Mouse (Mus musculus): ENCODE results near the gene Chst15. TPM values are rescaled to one million over a fixed set of nuclear protein-coding genes. Genes with fewer than 3 reads are reported as not detected.

Chst15 gene
- polyA plus RNA-seq (2016; fragmentation: Nextera tagmentation; extraction: Ambion mirVana), result 21.2 and 23.8 TPM in 2 replicates

GRCm38 (mm10) chr7:132317036-132317541 lies at the start of gene Chst15:
Chst15 (minus strand) TSS chr7:132317228.
- peak; percentile 26 for ATAC-seq (ENCODE audit: insufficient number of reproducible peaks, insufficient read depth, low FRiP score, low TSS enrichment, low read depth)
- Histone ChIP-seq H3K9ac (replicated peaks) (peak within 1 kb of the TSS; percentile 86), H3K9me3 (no peaks in the 10 kb centered on the region), H3K27me3 (peaks cover 19% of the 10 kb centered on the region; the same call in 1 of the 2 replicates), H3K36me3 (no peaks in the 10 kb centered on the region), H3K4me3 (replicated peaks) (peak within 1 kb of the TSS; percentile 79), H3K27ac (peak within 1 kb of the TSS; percentile 87), H3K4me1 (replicated peaks) (peaks cover 40% of the 10 kb centered on the region), H3K4me2 (peak within 1 kb of the TSS; percentile 96)
- WGBS, result under 1% methylated on average over 34 of the region's 34 CpGs

- H3K9me3 ChIP-seq, result no peaks in the 10 kb centered on the region
- no peak overlapping the region for H3K4me2 ChIP-seq
- peaks cover 14% of the 10 kb centered on the region for H3K4me1 ChIP-seq (replicated peaks)
- H3K27ac ChIP-seq, result no peak overlapping the region
- ATAC-seq (ENCODE audit: insufficient number of reproducible peaks, insufficient read depth, low FRiP score, low TSS enrichment, low read depth), result no peak
- no peak overlapping the region for H3K9ac ChIP-seq (replicated peaks)
- no peak overlapping the region for H3K4me3 ChIP-seq (replicated peaks)
- H3K27me3 ChIP-seq, result no peaks in the 10 kb centered on the region; the same call in 1 of the 2 replicates
- 83% methylated on average over 5 of the region's 5 CpGs for WGBS
- no peaks in the 10 kb centered on the region for H3K36me3 ChIP-seq
Observed at GRCm38 (mm10) chr7:132365703-132366384, 48.8 kb upstream of the Chst15 start.

GRCm38 (mm10) chr7:132365111-132365510 lies 48.1 kb upstream of the Chst15 start:
- no peak overlapping the region for H3K27ac ChIP-seq
- 82% methylated on average over 5 of the region's 5 CpGs for WGBS
- no peak overlapping the region for H3K4me3 ChIP-seq (replicated peaks)
- peaks cover 14% of the 10 kb centered on the region for H3K4me1 ChIP-seq (replicated peaks)
- H3K9ac ChIP-seq (replicated peaks), result no peak overlapping the region
- ATAC-seq (ENCODE audit: insufficient number of reproducible peaks, insufficient read depth, low FRiP score, low TSS enrichment, low read depth), result no peak
- H3K4me2 ChIP-seq, result no peak overlapping the region
- no peaks in the 10 kb centered on the region; the same call in 1 of the 2 replicates for H3K27me3 ChIP-seq
- no peaks in the 10 kb centered on the region for H3K36me3 ChIP-seq
- H3K9me3 ChIP-seq, result no peaks in the 10 kb centered on the region

- H3K4me2 ChIP-seq, result no peak overlapping the region
- no peak overlapping the region for H3K9ac ChIP-seq (replicated peaks)
- H3K27ac ChIP-seq, result no peak overlapping the region
- no peaks in the 10 kb centered on the region for H3K36me3 ChIP-seq
- no peak for ATAC-seq (ENCODE audit: insufficient number of reproducible peaks, insufficient read depth, low FRiP score, low TSS enrichment, low read depth)
- H3K9me3 ChIP-seq, result no peaks in the 10 kb centered on the region
- peaks cover 14% of the 10 kb centered on the region for H3K4me1 ChIP-seq (replicated peaks)
- no peak overlapping the region for H3K4me3 ChIP-seq (replicated peaks)
- 55% methylated on average over 5 of the region's 5 CpGs for WGBS
- no peaks in the 10 kb centered on the region; the same call in 1 of the 2 replicates for H3K27me3 ChIP-seq
Observed at GRCm38 (mm10) chr7:132364506-132364905, 47.5 kb upstream of the Chst15 start.

- ATAC-seq (ENCODE audit: insufficient number of reproducible peaks, insufficient read depth, low FRiP score, low TSS enrichment, low read depth), result no peak
- Histone ChIP-seq H3K4me2 (no peak overlapping the region), H3K4me1 (replicated peaks) (peaks cover 16% of the 10 kb centered on the region), H3K36me3 (no peaks in the 10 kb centered on the region), H3K4me3 (replicated peaks) (no peak overlapping the region), H3K9me3 (no peaks in the 10 kb centered on the region), H3K27ac (no peak overlapping the region), H3K27me3 (peaks cover 4% of the 10 kb centered on the region), H3K9ac (replicated peaks) (no peak overlapping the region)
- 76% methylated on average over 4 of the region's 4 CpGs for WGBS
Observed at GRCm38 (mm10) chr7:132360336-132360735, 43.3 kb upstream of the Chst15 start.

GRCm38 (mm10) chr7:132358709-132359108 lies 41.7 kb upstream of the Chst15 start:
- no peak overlapping the region for H3K4me3 ChIP-seq (replicated peaks)
- H3K4me2 ChIP-seq, result no peak overlapping the region
- peaks cover 16% of the 10 kb centered on the region for H3K4me1 ChIP-seq (replicated peaks)
- H3K9ac ChIP-seq (replicated peaks), result no peak overlapping the region
- peaks cover 4% of the 10 kb centered on the region for H3K27me3 ChIP-seq
- WGBS, result 47% methylated on average over 4 of the region's 4 CpGs
- H3K36me3 ChIP-seq, result no peaks in the 10 kb centered on the region
- no peak for ATAC-seq (ENCODE audit: insufficient number of reproducible peaks, insufficient read depth, low FRiP score, low TSS enrichment, low read depth)
- no peaks in the 10 kb centered on the region for H3K9me3 ChIP-seq
- H3K27ac ChIP-seq, result no peak overlapping the region

- Histone ChIP-seq H3K9me3 (no peaks in the 10 kb centered on the region), H3K4me3 (replicated peaks) (no peak overlapping the region), H3K4me1 (replicated peaks) (peaks cover 16% of the 10 kb centered on the region), H3K27ac (no peak overlapping the region), H3K9ac (replicated peaks) (no peak overlapping the region), H3K4me2 (no peak overlapping the region), H3K27me3 (peaks cover 6% of the 10 kb centered on the region), H3K36me3 (no peaks in the 10 kb centered on the region)
- WGBS, result 39% methylated on average over 3 of the region's 3 CpGs
- no peak for ATAC-seq (ENCODE audit: insufficient number of reproducible peaks, insufficient read depth, low FRiP score, low TSS enrichment, low read depth)
Observed at GRCm38 (mm10) chr7:132358250-132358649, 41.2 kb upstream of the Chst15 start.

- H3K9ac ChIP-seq (replicated peaks), result no peak overlapping the region
- no peaks in the 10 kb centered on the region for H3K36me3 ChIP-seq
- H3K27ac ChIP-seq, result no peak overlapping the region
- H3K27me3 ChIP-seq, result peaks cover 6% of the 10 kb centered on the region
- H3K9me3 ChIP-seq, result no peaks in the 10 kb centered on the region
- WGBS, result 81% methylated on average over 3 of the region's 3 CpGs
- no peak for ATAC-seq (ENCODE audit: insufficient number of reproducible peaks, insufficient read depth, low FRiP score, low TSS enrichment, low read depth)
- no peak overlapping the region for H3K4me3 ChIP-seq (replicated peaks)
- peaks cover 16% of the 10 kb centered on the region for H3K4me1 ChIP-seq (replicated peaks)
- H3K4me2 ChIP-seq, result no peak overlapping the region
Observed at GRCm38 (mm10) chr7:132357841-132358237, 40.8 kb upstream of the Chst15 start.

GRCm38 (mm10) chr7:132356881-132357840 lies 40.1 kb upstream of the Chst15 start:
- 0 out of 2 replicates have a peak overlapping the region, but pooled peaks have one; percentile 4 for H3K27ac ChIP-seq
- no peak overlapping the region for H3K9ac ChIP-seq (replicated peaks)
- H3K27me3 ChIP-seq, result peaks cover 6% of the 10 kb centered on the region
- ATAC-seq (ENCODE audit: insufficient number of reproducible peaks, insufficient read depth, low FRiP score, low TSS enrichment, low read depth), result no peak
- H3K36me3 ChIP-seq, result no peaks in the 10 kb centered on the region
- H3K4me3 ChIP-seq (replicated peaks), result no peak overlapping the region
- H3K4me1 ChIP-seq (replicated peaks), result peaks cover 19% of the 10 kb centered on the region
- H3K9me3 ChIP-seq, result no peaks in the 10 kb centered on the region
- no peak overlapping the region for H3K4me2 ChIP-seq
- WGBS, result 74% methylated on average over 10 of the region's 10 CpGs

- ATAC-seq (ENCODE audit: insufficient number of reproducible peaks, insufficient read depth, low FRiP score, low TSS enrichment, low read depth), result no peak
- 28% methylated on average over 8 of the region's 8 CpGs for WGBS
- Histone ChIP-seq H3K4me2 (no peak overlapping the region), H3K4me1 (replicated peaks) (peaks cover 21% of the 10 kb centered on the region), H3K4me3 (replicated peaks) (no peak overlapping the region), H3K27ac (no peak overlapping the region), H3K9ac (replicated peaks) (no peak overlapping the region), H3K9me3 (no peaks in the 10 kb centered on the region), H3K27me3 (peaks cover 6% of the 10 kb centered on the region), H3K36me3 (no peaks in the 10 kb centered on the region)
Observed at GRCm38 (mm10) chr7:132356185-132356584, 39.2 kb upstream of the Chst15 start.

- no peak overlapping the region for H3K4me2 ChIP-seq
- H3K9me3 ChIP-seq, result no peaks in the 10 kb centered on the region
- no peak overlapping the region for H3K9ac ChIP-seq (replicated peaks)
- H3K36me3 ChIP-seq, result no peaks in the 10 kb centered on the region
- no peak for ATAC-seq (ENCODE audit: insufficient number of reproducible peaks, insufficient read depth, low FRiP score, low TSS enrichment, low read depth)
- H3K4me1 ChIP-seq (replicated peaks), result peaks cover 21% of the 10 kb centered on the region
- H3K4me3 ChIP-seq (replicated peaks), result no peak overlapping the region
- H3K27me3 ChIP-seq, result peaks cover 6% of the 10 kb centered on the region
- no peak overlapping the region for H3K27ac ChIP-seq
- WGBS, result 78% methylated on average over 6 of the region's 6 CpGs
Observed at GRCm38 (mm10) chr7:132355767-132356166, 38.7 kb upstream of the Chst15 start.
